Mouse (Mus musculus) myocyte (in vitro differentiated cells): ENCODE measurements around the gene Naa10. TPM values are rescaled to one million over a fixed set of nuclear protein-coding genes. Genes with fewer than 3 reads are reported as not detected.
A peak's percentile ranks its signal among the peaks of the same experiment; 100 is the strongest.

Experiments used
- H3K27me3 ChIP-seq: one replicate; pipeline ENCODE4 v1.6.1; 2011; ENCODE audit not compliant: control insufficient read depth, insufficient read depth, insufficient read length
- H3K36me3 ChIP-seq: one replicate; pipeline ENCODE4 v1.6.1; 2011; ENCODE audit not compliant: control insufficient read depth, insufficient read depth
- H3K4me2 ChIP-seq: one replicate; pipeline ENCODE4 v1.6.1; 2011; ENCODE audit warnings: low read depth, control low read depth
- H3K4me3 ChIP-seq: one replicate; pipeline ENCODE4 v1.5.1; 2011; ENCODE audit warnings: mild to moderate bottlenecking, control low read depth, moderate library complexity
- H3K79me2 ChIP-seq: one replicate; pipeline ENCODE4 v1.6.1; 2011; ENCODE audit not compliant: control insufficient read depth, insufficient read depth
- H3ac ChIP-seq: one replicate; pipeline ENCODE4 v1.6.1; 2011; ENCODE audit not compliant: control insufficient read depth, insufficient read length
- CEBPB ChIP-seq: IDR thresholded peaks from 2 replicates; pipeline ENCODE4 v1.6.1; 2011; ENCODE audit warnings: mild to moderate bottlenecking, moderate library complexity; ENCODE audit not compliant: poor library complexity, insufficient read depth, severe bottlenecking
- E2F4 ChIP-seq: IDR thresholded peaks from one replicate; pipeline ENCODE4 v1.6.1; 2011; ENCODE audit warnings: mild to moderate bottlenecking, control low read depth, moderate library complexity; ENCODE audit not compliant: insufficient read depth
- MAX ChIP-seq: IDR thresholded peaks from one replicate; pipeline ENCODE4 v1.6.1; 2011; ENCODE audit warnings: low read depth, mild to moderate bottlenecking, control low read depth
- MYOD1 ChIP-seq, 3 experiments: IDR thresholded peaks; one replicate each; pipeline ENCODE4 v1.6.1; 2011; ENCODE audit warnings: control low read depth in 2 of 3, low read depth in 2 of 3, mild to moderate bottlenecking in 2 of 3, moderate library complexity in 1 of 3; ENCODE audit not compliant: insufficient read length in 2 of 3, control insufficient read depth in 1 of 3
- MYOG ChIP-seq, 3 experiments: IDR thresholded peaks; one replicate each; pipeline ENCODE4 v1.6.1; 2011; ENCODE audit warnings: control low read depth in 2 of 3, low read depth in 2 of 3, mild to moderate bottlenecking in 2 of 3; ENCODE audit not compliant: insufficient read length in 2 of 3, control insufficient read depth in 1 of 3, insufficient read depth in 1 of 3
- POLR2A ChIP-seq: IDR thresholded peaks from one replicate; pipeline ENCODE4 v1.6.1; 2011; ENCODE audit warnings: low read depth, mild to moderate bottlenecking, control low read depth, moderate library complexity; ENCODE audit not compliant: insufficient read length
- POLR2AphosphoS2 ChIP-seq: IDR thresholded peaks from one replicate; pipeline ENCODE4 v1.6.1; 2011; ENCODE audit warnings: low read depth, control low read depth; ENCODE audit not compliant: insufficient read length
- REST ChIP-seq: IDR thresholded peaks from one replicate; pipeline ENCODE4 v1.6.1; 2011; ENCODE audit warnings: mild to moderate bottlenecking, control low read depth, moderate library complexity; ENCODE audit not compliant: insufficient read depth, insufficient read length
- SRF ChIP-seq: IDR thresholded peaks from one replicate; pipeline ENCODE4 v1.6.1; 2011; ENCODE audit warnings: low read depth; ENCODE audit not compliant: control insufficient read depth, insufficient read length
- TCF12 ChIP-seq: IDR thresholded peaks from one replicate; pipeline ENCODE4 v1.6.1; 2011; ENCODE audit warnings: mild to moderate bottlenecking, control low read depth; ENCODE audit not compliant: poor library complexity, insufficient read depth, severe bottlenecking
- TCF3 ChIP-seq: IDR thresholded peaks from one replicate; pipeline ENCODE4 v1.6.1; 2011; ENCODE audit warnings: low read depth, control low read depth; ENCODE audit not compliant: insufficient read length
- polyA plus RNA-seq: library from polyadenylated mRNA; unstranded; fragments of >200 nt; fragmentation: generic; extraction: Trizol; gene quantifications from one replicate; pipeline ENCODE4 v1.2.1, GENCODE M21; 2012; ENCODE audit warnings: missing spikeins

The Naa10 gene
- 83.1 TPM for polyA plus RNA-seq

DNA sequence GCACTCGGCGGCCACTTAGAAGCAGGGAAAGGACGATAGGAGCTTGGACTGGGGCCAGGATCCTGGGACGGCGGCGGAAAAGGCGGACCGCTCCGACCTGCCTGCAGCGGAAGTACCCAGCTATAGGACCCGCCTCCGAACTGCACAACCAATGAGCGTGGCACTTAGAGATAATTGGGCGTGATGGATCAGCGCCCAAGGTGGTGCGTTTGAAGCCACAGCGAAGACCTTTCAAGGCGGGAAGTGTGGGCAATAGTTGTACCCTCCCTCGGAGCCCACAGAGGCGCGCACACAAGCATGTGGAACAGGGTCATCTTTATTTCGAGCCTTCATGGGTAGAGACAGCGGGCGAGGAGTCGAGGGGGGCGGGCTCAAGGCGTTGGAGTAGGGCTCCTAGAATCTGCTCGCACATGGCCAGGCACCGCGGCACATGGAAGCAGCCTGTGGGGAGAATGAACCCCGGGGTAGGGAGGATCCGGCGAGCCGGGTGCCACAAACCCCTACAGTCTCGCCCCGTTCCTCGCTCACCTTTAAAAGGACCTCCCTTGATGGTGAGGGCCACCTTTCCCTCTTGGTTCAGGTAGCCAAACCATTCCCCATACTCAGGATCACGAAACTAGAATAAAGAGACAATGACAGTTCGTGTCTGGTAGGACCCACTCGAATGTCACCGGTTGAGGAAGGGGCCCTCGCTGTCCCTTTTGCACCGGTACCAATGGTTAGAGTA lies at the start of gene Naa10, which contains the start of gene Arhgap4:
Naa10 (minus strand) TSS at position 122 of the 727 bp plus-strand sequence.
Arhgap4 (minus strand) TSS at position 48 of the 727 bp plus-strand sequence.
- TF ChIP-seq POLR2A (peak; percentile 51), POLR2AphosphoS2 (peak; percentile 79), CEBPB (no peak)
- Histone ChIP-seq H3K27me3 (no peaks in the 10 kb centered on the region), H3K36me3 (no peaks in the 10 kb centered on the region)

DNA sequence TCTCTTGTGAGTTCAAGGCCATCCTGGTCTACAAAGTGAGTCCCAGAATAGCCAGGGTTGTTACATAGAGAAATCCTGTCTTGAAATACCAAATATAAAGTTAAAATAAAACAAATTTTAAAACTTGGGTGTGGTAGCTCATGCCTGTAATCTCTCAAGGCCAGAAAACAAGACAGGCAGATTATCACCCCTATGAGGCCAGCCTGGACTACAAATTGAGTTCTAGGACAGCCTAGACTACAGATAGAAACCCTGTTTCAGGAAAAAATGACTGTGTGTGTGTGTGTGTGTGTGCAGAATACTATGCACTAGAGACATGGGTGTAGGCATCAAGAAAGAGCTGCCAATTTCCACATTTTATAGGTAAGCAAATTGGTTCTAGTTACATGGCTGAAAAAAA lies 49.0 kb upstream of the Naa10 start:
- no peak overlapping the region for H3K4me3 ChIP-seq
- H3K79me2 ChIP-seq, result peaks cover 4% of the 10 kb centered on the region
- H3ac ChIP-seq, result no peak overlapping the region
- TF ChIP-seq REST (no peak), TCF12 (no peak), E2F4 (no peak), TCF3 (no peak), SRF (no peak)
- H3K27me3 ChIP-seq, result no peaks in the 10 kb centered on the region
- H3K36me3 ChIP-seq, result no peaks in the 10 kb centered on the region
- no peak overlapping the region for H3K4me2 ChIP-seq

More for the DNA sequence above, at the start of gene Naa10, which contains the start of gene Arhgap4:
- Histone ChIP-seq H3K4me3 (peak within 1 kb of the TSS; percentile 53), H3K4me2 (peak within 1 kb of the TSS; percentile 86), H3K79me2 (peaks cover 6% of the 10 kb centered on the region), H3ac (peak within 1 kb of the TSS; percentile 35)

DNA sequence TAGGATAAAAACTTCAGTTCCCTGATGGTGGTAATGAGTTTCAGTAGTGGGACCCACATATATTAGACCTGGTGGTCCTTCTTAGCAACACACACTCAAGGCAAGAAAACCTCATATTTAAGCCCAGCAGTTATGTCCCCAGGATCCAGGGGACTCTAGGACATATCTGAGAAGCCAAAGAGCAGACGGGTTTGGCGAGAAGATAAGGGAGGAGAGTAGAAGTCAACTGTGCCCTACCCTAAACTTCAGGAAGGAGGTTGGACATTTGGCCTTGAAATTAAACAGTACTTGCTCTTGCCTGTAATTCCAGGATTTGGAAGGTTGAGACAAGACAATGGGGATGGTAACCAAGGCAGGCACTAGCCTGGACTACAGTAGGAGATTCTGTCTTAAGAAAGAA lies 48.0 kb upstream of the Naa10 start:
- H3K4me3 ChIP-seq, result no peak overlapping the region
- H3K4me2 ChIP-seq, result no peak overlapping the region
- H3K36me3 ChIP-seq, result no peaks in the 10 kb centered on the region
- TF ChIP-seq TCF3, result no peak
- peaks cover 14% of the 10 kb centered on the region for H3K79me2 ChIP-seq
- no peaks in the 10 kb centered on the region for H3K27me3 ChIP-seq
- H3ac ChIP-seq, result no peak overlapping the region

DNA sequence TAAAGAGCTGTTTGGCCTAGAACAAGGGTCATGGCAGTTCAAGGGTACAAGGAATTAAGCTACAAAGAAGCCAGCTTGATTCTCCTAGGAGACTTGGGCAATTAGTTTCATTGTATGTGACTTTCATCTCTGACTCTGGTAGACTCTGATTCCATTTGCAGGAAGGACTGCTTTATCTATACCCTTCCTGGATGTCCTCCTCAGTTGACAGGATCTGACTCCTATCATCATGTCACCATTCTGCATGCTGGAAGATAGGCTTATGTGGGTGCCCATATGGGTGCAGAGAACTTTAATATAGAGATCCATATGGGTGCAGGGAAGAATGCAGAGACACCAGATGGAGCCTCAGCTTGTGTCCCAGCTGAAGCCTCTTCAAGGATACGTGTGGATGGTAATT lies 47.4 kb upstream of the Naa10 start:
- TF ChIP-seq TCF12 (no peak), CEBPB (no peak), POLR2AphosphoS2 (no peak), MYOD1 (IDR thresholded peaks at IDR 0.05; ENCODE audit: control insufficient read depth in 1 of 3, insufficient read length in 2 of 3, low read depth in 2 of 3) (no peak), E2F4 (no peak), MAX (no peak)
- no peaks in the 10 kb centered on the region for H3K27me3 ChIP-seq
- no peak overlapping the region for H3ac ChIP-seq
- no peaks in the 10 kb centered on the region for H3K36me3 ChIP-seq
- no peak overlapping the region for H3K4me3 ChIP-seq
- H3K4me2 ChIP-seq, result no peak overlapping the region
- H3K79me2 ChIP-seq, result peaks cover 20% of the 10 kb centered on the region

DNA sequence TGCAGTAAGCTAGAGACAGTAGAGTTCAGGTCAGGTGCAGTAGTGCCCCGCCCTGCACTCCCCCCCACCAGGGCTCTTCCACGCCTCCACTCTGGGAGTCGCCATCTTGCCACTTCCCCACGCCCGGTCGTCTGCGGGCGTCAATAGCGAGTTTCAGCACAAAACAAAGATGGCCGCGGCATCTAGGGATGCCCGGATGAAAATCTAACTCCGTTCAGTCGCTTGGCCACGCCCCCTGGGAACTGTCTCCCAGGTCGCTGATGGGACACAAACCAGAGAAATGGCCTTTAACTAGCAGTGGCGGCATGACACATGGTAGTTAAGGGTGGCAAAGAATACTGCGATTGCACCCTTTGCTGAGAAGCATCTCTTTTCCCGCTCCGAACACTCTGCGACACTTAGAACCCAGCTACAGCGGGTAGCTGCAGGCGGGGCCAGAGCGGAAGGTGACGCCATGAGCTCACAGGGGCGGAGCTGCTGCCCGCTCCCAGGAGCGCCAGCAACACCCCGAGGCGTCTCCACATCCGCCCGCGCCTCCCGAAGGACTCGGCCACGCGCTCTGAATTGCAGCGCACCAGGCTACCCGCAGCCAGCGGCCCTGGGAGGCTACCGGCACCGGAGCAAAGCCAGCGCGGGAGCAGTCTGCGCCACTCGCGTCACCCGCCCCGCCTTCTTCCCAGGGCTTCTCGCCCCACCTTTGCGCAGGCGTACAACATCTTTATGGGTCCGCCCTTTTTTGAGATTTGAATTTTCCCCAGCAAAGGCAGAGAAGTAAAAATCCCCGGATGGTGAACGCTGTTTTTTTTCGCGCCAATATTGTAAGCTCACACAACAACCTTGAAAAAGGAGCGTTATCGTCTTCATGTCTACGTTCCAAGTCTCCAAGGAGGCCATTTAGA lies 45.7 kb upstream of the Naa10 start:
- peak; percentile 81 for TF ChIP-seq POLR2A
- no peak for TF ChIP-seq SRF
- no peak for TF ChIP-seq MYOG (IDR thresholded peaks at IDR 0.05; ENCODE audit: control insufficient read depth in 1 of 3, insufficient read depth in 1 of 3, insufficient read length in 2 of 3, low read depth in 2 of 3)
- peaks cover 37% of the 10 kb centered on the region for H3K79me2 ChIP-seq
- peak overlapping the region; percentile 43 for H3ac ChIP-seq
- H3K4me2 ChIP-seq, result peak overlapping the region; percentile 87
- H3K36me3 ChIP-seq, result no peaks in the 10 kb centered on the region
- no peaks in the 10 kb centered on the region for H3K27me3 ChIP-seq
- peak overlapping the region; percentile 89 for H3K4me3 ChIP-seq
